Mouse (Mus musculus) liver, embryonic 16.5 days (tissue): Measurements from ENCODE around the gene Inhbc. TPM values are rescaled to one million over a fixed set of nuclear protein-coding genes. Genes with fewer than 3 reads are reported as not detected.

Experiments
- polyA plus RNA-seq: library from polyadenylated mRNA; unstranded; fragments of >200 nt; fragmentation: Nextera tagmentation; extraction: Ambion mirVana; gene quantifications from 2 replicates; pipeline ENCODE4 v1.2.1, GENCODE M21; 2015

The Inhbc gene
- polyA plus RNA-seq, 1 experiment from 2014 or later: 5.9 TPM

Other genes with a start within 250 kb of the Inhbc start
- 58.9 and 65.6 TPM in 2 replicates for gene Os9, start 249.3 kb downstream of the Inhbc start, polyA plus RNA-seq
- 18.7 and 24.3 TPM in 2 replicates for gene B4galnt1, start 205.2 kb downstream of the Inhbc start, polyA plus RNA-seq
- gene Slc26a10, start 189.8 kb downstream of the Inhbc start, polyA plus RNA-seq: 2.2 and 2.7 TPM in 2 replicates
- gene Arhgef25, start 180.3 kb downstream of the Inhbc start, polyA plus RNA-seq: 4.8 and 5.7 TPM in 2 replicates
- 13.4 and 14.8 TPM in 2 replicates for gene Dtx3, start 174.7 kb downstream of the Inhbc start, polyA plus RNA-seq
- 39.1 and 40.1 TPM in 2 replicates for gene Pip4k2c, start 158.8 kb downstream of the Inhbc start, polyA plus RNA-seq
- 0.09 and 0.11 TPM in 2 replicates for gene Kif5a, start 107.1 kb downstream of the Inhbc start, polyA plus RNA-seq
- gene Dctn2, start 104.1 kb downstream of the Inhbc start, polyA plus RNA-seq: 65.9 TPM in 2 replicates
- gene Mbd6, start 81.4 kb downstream of the Inhbc start, polyA plus RNA-seq: 5.7 and 6.5 TPM in 2 replicates
- gene Mars, start 58.6 kb downstream of the Inhbc start, polyA plus RNA-seq: 100 and 109 TPM in 2 replicates
- gene Arhgap9, start 48.5 kb downstream of the Inhbc start, polyA plus RNA-seq: 12.2 and 13.2 TPM in 2 replicates
- gene Gli1, start 28.5 kb downstream of the Inhbc start, polyA plus RNA-seq: 0.15 and 0.21 TPM in 2 replicates
- gene Inhbe, start 16.0 kb downstream of the Inhbc start, polyA plus RNA-seq: 0.78 and 0.99 TPM in 2 replicates
- 10.2 and 13.3 TPM in 2 replicates for gene R3hdm2, start 9.9 kb upstream of the Inhbc start, polyA plus RNA-seq
- gene Stac3, start 131.3 kb upstream of the Inhbc start, polyA plus RNA-seq: 0.59 and 0.65 TPM in 2 replicates
- gene Ndufa4l2, start 144.5 kb upstream of the Inhbc start, polyA plus RNA-seq: 62.5 and 67.9 TPM in 2 replicates
- 180 and 183 TPM in 2 replicates for gene Shmt2, start 152.0 kb upstream of the Inhbc start, polyA plus RNA-seq
- gene Nxph4, start 164.1 kb upstream of the Inhbc start, polyA plus RNA-seq: 0.14 TPM in 1 of 2 replicates, not detected in the other